In the genomic region with DNA sequence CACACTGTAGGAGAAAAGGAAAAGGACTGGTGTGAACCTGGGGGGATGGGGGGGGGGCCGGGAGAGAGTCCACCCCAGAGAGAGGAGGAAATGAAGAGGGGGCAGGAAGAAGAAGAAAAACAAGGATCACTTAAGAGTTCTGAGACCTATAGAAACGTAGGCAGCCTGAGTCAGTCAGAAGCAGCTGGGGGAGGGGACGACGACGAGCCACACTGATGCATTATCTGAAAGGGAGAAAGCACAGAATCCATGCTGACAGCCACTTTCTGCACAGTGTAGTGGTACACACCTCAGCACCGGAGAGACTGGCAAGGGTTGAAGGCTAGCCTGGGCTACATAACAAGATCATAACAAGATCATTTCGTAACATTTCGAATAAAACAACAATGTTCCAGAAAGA, we compare ENCODE assay signal across 13 mouse cellular contexts. TPM values are rescaled to one million over a fixed set of nuclear protein-coding genes. Genes with fewer than 3 reads are reported as not detected.
A peak's percentile ranks its signal among the peaks of the same experiment; 100 is the strongest.
DNase-seq lines count a peak whose midpoint lies in the region; ATAC-seq and TF ChIP-seq lines count a peak whose summit lies in the region.
"Had no signal": no experiment of that assay in that cellular context is flagged by ENCODE, and none has a peak within 500 bp of the region (broad histone marks: within the 10 kb centered on the region; RNA-seq: fewer than 3 reads in every experiment).

No protein-coding gene starts in this region.

- WGBS in heart, embryonic 10.5 days = 33% methylated on average over 8 of the region's 8 CpGs
- 48% methylated on average over 8 of the region's 8 CpGs for WGBS in lung, postnatal 0 days
- WGBS in liver, embryonic 11.5 days = 40% methylated on average over 8 of the region's 8 CpGs
- WGBS in hindbrain, embryonic 12.5 days = 71% methylated on average over 8 of the region's 8 CpGs

- TF ChIP-seq CTCF in lung, postnatal 0 days (IDR thresholded peaks at IDR 0.05) = no peak

- no peaks in the 10 kb centered on the region for H3K4me1 ChIP-seq in heart, embryonic 10.5 days
- no peaks in the 10 kb centered on the region for H3K4me1 ChIP-seq in lung, postnatal 0 days (ENCODE audit: insufficient read depth, low read depth, low read length)
- H3K4me1 ChIP-seq in liver, embryonic 11.5 days (replicated peaks; ENCODE audit: control insufficient read depth, insufficient read depth, low read length) = peaks cover 8% of the 10 kb centered on the region; the same call in 1 of the 2 replicates
- H3K4me1 ChIP-seq in hindbrain, embryonic 12.5 days = no peaks in the 10 kb centered on the region
- H3K4me1 ChIP-seq: midbrain, embryonic 15.5 days had no signal

- DNase-seq in heart, embryonic 10.5 days (ENCODE audit: low spot score) = peak; percentile 72
- DNase-seq in heart, postnatal 14 days = no peak
- DNase-seq in lung, postnatal 0 days (ENCODE audit: low spot score) = no peak
- no peak for DNase-seq in lung, postnatal 10 days
- no peak for DNase-seq in liver, embryonic 11.5 days (ENCODE audit: low spot score)
- DNase-seq in cerebellum, adult 11 months = no peak
- DNase-seq: adrenal gland, postnatal 36 days; kidney, adult 11 months; left cerebral cortex, postnatal 4 days; spleen, adult 18-20 months had no signal

- intact Hi-C loops in heart, postnatal 14 days (cut with DNase I) = no loop called here

- no peak for TF ChIP-seq EP300 in lung, postnatal 0 days (IDR thresholded peaks at IDR 0.05)

- no peak overlapping the region; the same call in 1 of the 2 replicates for H3K27ac ChIP-seq in heart, embryonic 10.5 days
- H3K27ac ChIP-seq in lung, postnatal 0 days (ENCODE audit: low read length) = peak overlapping the region; percentile 12; the same call in 1 of the 2 replicates
- peak overlapping the region; percentile 34; the same call in 1 of the 2 replicates for H3K27ac ChIP-seq in liver, embryonic 11.5 days (ENCODE audit: low read depth, low read length)
- no peak overlapping the region for H3K27ac ChIP-seq in hindbrain, embryonic 12.5 days
- H3K27ac ChIP-seq: midbrain, embryonic 15.5 days had no signal

- peak overlapping the region; percentile 29; the same call in 1 of the 2 replicates for H3K4me2 ChIP-seq in lung, postnatal 0 days (replicated peaks; ENCODE audit: low read depth, low read length)
- peak overlapping the region; percentile 61 for H3K4me2 ChIP-seq in liver, embryonic 11.5 days
- no peak overlapping the region for H3K4me2 ChIP-seq in hindbrain, embryonic 12.5 days (replicated peaks)
- H3K4me2 ChIP-seq: midbrain, embryonic 15.5 days had no signal

- H3K27me3 ChIP-seq in heart, embryonic 10.5 days (ENCODE audit: insufficient read depth, poor library complexity, severe bottlenecking) = no peaks in the 10 kb centered on the region
- no peaks in the 10 kb centered on the region for H3K27me3 ChIP-seq in lung, postnatal 0 days (replicated peaks; ENCODE audit: insufficient read depth, low read length)
- no peaks in the 10 kb centered on the region for H3K27me3 ChIP-seq in liver, embryonic 11.5 days (replicated peaks; ENCODE audit: control insufficient read depth, insufficient read depth, low read length)
- no peaks in the 10 kb centered on the region for H3K27me3 ChIP-seq in hindbrain, embryonic 12.5 days
- H3K27me3 ChIP-seq: midbrain, embryonic 15.5 days had no signal

- no peak for ATAC-seq in lung, postnatal 0 days
- peak; percentile 60 for ATAC-seq in liver, embryonic 11.5 days (replicated peaks; ENCODE audit: low FRiP score)
- ATAC-seq in hindbrain, embryonic 12.5 days (ENCODE audit: low FRiP score) = no peak
- ATAC-seq: midbrain, embryonic 15.5 days had no signal

- no peaks in the 10 kb centered on the region for H3K36me3 ChIP-seq in heart, embryonic 10.5 days
- no peaks in the 10 kb centered on the region for H3K36me3 ChIP-seq in lung, postnatal 0 days (ENCODE audit: insufficient read depth, low read length)
- H3K36me3 ChIP-seq in liver, embryonic 11.5 days (ENCODE audit: control insufficient read depth, insufficient read depth, low read length) = no peaks in the 10 kb centered on the region
- no peaks in the 10 kb centered on the region for H3K36me3 ChIP-seq in hindbrain, embryonic 12.5 days
- H3K36me3 ChIP-seq: midbrain, embryonic 15.5 days had no signal

- no peak overlapping the region for H3K9ac ChIP-seq in lung, postnatal 0 days (replicated peaks; ENCODE audit: low read depth)
- H3K9ac ChIP-seq in liver, embryonic 11.5 days (ENCODE audit: low read depth, low read length) = peak overlapping the region; percentile 28
- no peak overlapping the region for H3K9ac ChIP-seq in hindbrain, embryonic 12.5 days
- H3K9ac ChIP-seq: midbrain, embryonic 15.5 days had no signal

- peak overlapping the region; percentile 31; the same call in 1 of the 2 replicates for H3K4me3 ChIP-seq in heart, embryonic 10.5 days
- no peak overlapping the region for H3K4me3 ChIP-seq in lung, postnatal 0 days (ENCODE audit: low read depth, low read length)
- H3K4me3 ChIP-seq in liver, embryonic 11.5 days (ENCODE audit: low read depth, low read length) = peak overlapping the region; percentile 22; the same call in 1 of the 2 replicates
- no peak overlapping the region for H3K4me3 ChIP-seq in hindbrain, embryonic 12.5 days
- H3K4me3 ChIP-seq: midbrain, embryonic 15.5 days had no signal

- no peaks in the 10 kb centered on the region for H3K9me3 ChIP-seq in heart, embryonic 10.5 days
- H3K9me3 ChIP-seq in lung, postnatal 0 days (ENCODE audit: low read length) = no peaks in the 10 kb centered on the region
- H3K9me3 ChIP-seq in liver, embryonic 11.5 days (ENCODE audit: control insufficient read depth, low read length) = no peaks in the 10 kb centered on the region
- H3K9me3 ChIP-seq in hindbrain, embryonic 12.5 days (replicated peaks) = no peaks in the 10 kb centered on the region
- H3K9me3 ChIP-seq: midbrain, embryonic 15.5 days had no signal

RNA-seq across cellular contexts. Expression of gene Marveld2, which starts 15.7 kb away (rescaled TPM):
- polyA plus RNA-seq in heart, embryonic 10.5 days (2016; fragmentation: Nextera tagmentation; extraction: Ambion mirVana) = 3.7 and 5.3 TPM in 2 replicates
- total RNA-seq in heart, postnatal 14 days (2021) = under 1 TPM; 0.29 to 0.50 TPM
- 11.5 and 11.8 TPM in 2 replicates for polyA plus RNA-seq in lung, postnatal 0 days (2015; fragmentation: Nextera tagmentation; extraction: Ambion mirVana)
- 9.1 and 9.5 TPM in 2 replicates for polyA plus RNA-seq in liver, embryonic 11.5 days (2014; fragmentation: Nextera tagmentation; extraction: Ambion mirVana)
- 3.4 and 4.2 TPM in 2 replicates for polyA plus RNA-seq in hindbrain, embryonic 12.5 days (2016; fragmentation: Nextera tagmentation; extraction: Ambion mirVana)
- total RNA-seq: MEL had no signal

RNA-seq across cellular contexts. Expression of gene Ocln, which starts 48.5 kb away (rescaled TPM):
- 1.7 and 4.8 TPM in 2 replicates for polyA plus RNA-seq in heart, embryonic 10.5 days (2016; fragmentation: Nextera tagmentation; extraction: Ambion mirVana)
- 1 to 10 TPM in 1 of 2 experiments, under 1 TPM in 1; 0.51 to 1.1 TPM for total RNA-seq in heart, postnatal 14 days (2021)
- 71.0 and 76.9 TPM in 2 replicates for polyA plus RNA-seq in lung, postnatal 0 days (2015; fragmentation: Nextera tagmentation; extraction: Ambion mirVana)
- polyA plus RNA-seq in liver, embryonic 11.5 days (2014; fragmentation: Nextera tagmentation; extraction: Ambion mirVana) = 8.5 and 9.4 TPM in 2 replicates
- polyA plus RNA-seq in hindbrain, embryonic 12.5 days (2016; fragmentation: Nextera tagmentation; extraction: Ambion mirVana) = 6.4 and 8.1 TPM in 2 replicates

RNA-seq across cellular contexts. Expression of gene Ak6, which starts 49.7 kb away (rescaled TPM):
- 271 and 304 TPM in 2 replicates for polyA plus RNA-seq in heart, embryonic 10.5 days (2016; fragmentation: Nextera tagmentation; extraction: Ambion mirVana)
- total RNA-seq in heart, postnatal 14 days (2021) = 10 to 100 TPM; 56.0 to 63.2 TPM
- polyA plus RNA-seq in lung, postnatal 0 days (2015; fragmentation: Nextera tagmentation; extraction: Ambion mirVana) = 135 and 136 TPM in 2 replicates
- polyA plus RNA-seq in liver, embryonic 11.5 days (2014; fragmentation: Nextera tagmentation; extraction: Ambion mirVana) = 328 and 349 TPM in 2 replicates
- 257 and 279 TPM in 2 replicates for polyA plus RNA-seq in hindbrain, embryonic 12.5 days (2016; fragmentation: Nextera tagmentation; extraction: Ambion mirVana)

RNA-seq across cellular contexts. Expression of gene Rad17, which starts 49.8 kb away (rescaled TPM):
- 24.1 and 25.6 TPM in 2 replicates for polyA plus RNA-seq in heart, embryonic 10.5 days (2016; fragmentation: Nextera tagmentation; extraction: Ambion mirVana)
- total RNA-seq in heart, postnatal 14 days (2021) = 10 to 100 TPM; 16.0 to 17.3 TPM
- 12.9 and 14.4 TPM in 2 replicates for polyA plus RNA-seq in lung, postnatal 0 days (2015; fragmentation: Nextera tagmentation; extraction: Ambion mirVana)
- 32.1 and 33.5 TPM in 2 replicates for polyA plus RNA-seq in liver, embryonic 11.5 days (2014; fragmentation: Nextera tagmentation; extraction: Ambion mirVana)
- 24.0 and 25.1 TPM in 2 replicates for polyA plus RNA-seq in hindbrain, embryonic 12.5 days (2016; fragmentation: Nextera tagmentation; extraction: Ambion mirVana)

RNA-seq across cellular contexts. Expression of gene Taf9, which starts 50.3 kb away (rescaled TPM):
- 12.4 and 12.8 TPM in 2 replicates for polyA plus RNA-seq in heart, embryonic 10.5 days (2016; fragmentation: Nextera tagmentation; extraction: Ambion mirVana)
- total RNA-seq in heart, postnatal 14 days (2021) = 10 to 100 TPM in 1 of 2 experiments, 1 to 10 TPM in 1; 8.9 to 11.4 TPM
- 12.2 and 15.5 TPM in 2 replicates for polyA plus RNA-seq in lung, postnatal 0 days (2015; fragmentation: Nextera tagmentation; extraction: Ambion mirVana)
- 25.1 and 26.0 TPM in 2 replicates for polyA plus RNA-seq in liver, embryonic 11.5 days (2014; fragmentation: Nextera tagmentation; extraction: Ambion mirVana)
- polyA plus RNA-seq in hindbrain, embryonic 12.5 days (2016; fragmentation: Nextera tagmentation; extraction: Ambion mirVana) = 18.3 and 27.6 TPM in 2 replicates

Comparison
In these comparisons a context has a peak if more than half of its experiments do, and no peak if none do; other contexts are left out.
1. H3K27ac ChIP-seq: peak in lung, postnatal 0 days (single experiment) and liver, embryonic 11.5 days (single experiment); none in heart, embryonic 10.5 days (single experiment) and hindbrain, embryonic 12.5 days (single experiment).
2. H3K4me3 ChIP-seq: peak in heart, embryonic 10.5 days (single experiment) and liver, embryonic 11.5 days (single experiment); none in lung, postnatal 0 days (single experiment) and hindbrain, embryonic 12.5 days (single experiment).